Mouse (Mus musculus) embryonic fibroblast, embryonic 13.5 days (primary cell): ENCODE data around the gene Fmo3. TPM values are rescaled to one million over a fixed set of nuclear protein-coding genes. Genes with fewer than 3 reads are reported as not detected.

Source experiments
- H3K27ac ChIP-seq: 2 replicates; pipeline ENCODE4 v1.5.1; 2012; ENCODE audit warnings: low read length, control low read depth, inconsistent platforms; ENCODE audit not compliant: insufficient read depth
- H3K4me1 ChIP-seq: 2 replicates; pipeline ENCODE4 v1.6.1; 2011; ENCODE audit warnings: low read length; ENCODE audit not compliant: control insufficient read depth, insufficient read depth
- H3K4me3 ChIP-seq: 2 replicates; pipeline ENCODE4 v1.5.1; 2011; ENCODE audit warnings: mild to moderate bottlenecking, control low read depth, low read length; ENCODE audit not compliant: insufficient read depth
- CTCF ChIP-seq: IDR thresholded peaks from 2 replicates; pipeline ENCODE4 v1.5.1; 2011; ENCODE audit warnings: mild to moderate bottlenecking, control low read depth, low read length, moderate library complexity, borderline replicate concordance; ENCODE audit not compliant: insufficient read depth
- POLR2A ChIP-seq: IDR thresholded peaks from 2 replicates; pipeline ENCODE4 v1.6.1; 2011; ENCODE audit warnings: low read depth, mild to moderate bottlenecking, control low read depth, low read length, moderate library complexity
- polyA plus RNA-seq: library from polyadenylated mRNA; stranded (reverse); fragments of >200 nt; gene quantifications from 2 replicates; pipeline ENCODE4 v1.2.4, GENCODE M21; 2011; ENCODE audit warnings: low read depth; ENCODE audit not compliant: missing spikeins, insufficient read length

Fmo3 gene
- polyA plus RNA-seq, 1 experiment = 0.25 TPM

DNA sequence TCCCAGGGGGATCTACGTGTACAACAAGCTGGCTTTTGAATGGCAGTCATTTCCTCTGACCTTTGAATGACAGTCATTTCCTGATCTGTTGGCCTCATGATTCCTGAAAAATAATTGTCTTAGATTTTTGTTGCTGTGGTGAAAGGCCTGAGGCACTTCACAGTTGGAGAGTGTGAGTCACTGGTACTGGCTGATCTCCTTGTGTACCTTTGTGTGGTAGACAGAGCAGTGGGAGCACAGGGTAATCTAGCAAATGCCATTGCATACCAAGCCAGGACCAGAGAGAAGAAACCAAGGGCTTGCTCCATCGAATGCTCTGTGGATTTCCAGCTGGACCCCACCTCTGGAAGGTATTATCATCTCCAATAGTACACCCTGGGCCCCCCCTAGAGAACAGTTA, 31.2 kb downstream of the Fmo3 start:
- Histone ChIP-seq H3K4me3 (no peak overlapping the region), H3K27ac (peak overlapping the region; percentile 36), H3K4me1 (peaks cover 4% of the 10 kb centered on the region; the same call in 1 of the 2 replicates)
- no peak for TF ChIP-seq CTCF
- TF ChIP-seq POLR2A = no peak

DNA sequence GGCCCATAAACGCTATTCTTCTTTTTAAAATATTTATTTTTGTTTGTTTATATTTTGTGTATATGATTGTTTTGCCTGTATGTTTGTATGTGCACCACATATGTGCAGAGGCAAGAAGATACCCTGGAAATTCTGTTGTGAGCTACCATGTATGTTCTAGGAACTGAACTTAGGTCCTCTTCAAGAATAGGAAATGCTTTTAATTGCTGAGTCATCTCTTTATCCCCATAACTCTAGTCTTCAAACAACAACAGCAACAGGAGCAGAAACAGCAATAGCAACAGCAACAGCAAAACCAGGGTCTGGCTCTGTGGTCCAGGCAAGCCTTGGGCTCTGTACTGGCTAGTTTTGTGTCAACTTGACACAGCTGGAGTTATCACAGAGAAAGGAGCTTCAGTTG, 34.6 kb downstream of the Fmo3 start:
- H3K4me3 ChIP-seq = no peak overlapping the region
- TF ChIP-seq POLR2A = no peak
- no peak for TF ChIP-seq CTCF
- no peak overlapping the region for H3K27ac ChIP-seq
- 0 out of 2 replicates have a peak, but pooled peaks cover 2% of the 10 kb centered on the region for H3K4me1 ChIP-seq

DNA sequence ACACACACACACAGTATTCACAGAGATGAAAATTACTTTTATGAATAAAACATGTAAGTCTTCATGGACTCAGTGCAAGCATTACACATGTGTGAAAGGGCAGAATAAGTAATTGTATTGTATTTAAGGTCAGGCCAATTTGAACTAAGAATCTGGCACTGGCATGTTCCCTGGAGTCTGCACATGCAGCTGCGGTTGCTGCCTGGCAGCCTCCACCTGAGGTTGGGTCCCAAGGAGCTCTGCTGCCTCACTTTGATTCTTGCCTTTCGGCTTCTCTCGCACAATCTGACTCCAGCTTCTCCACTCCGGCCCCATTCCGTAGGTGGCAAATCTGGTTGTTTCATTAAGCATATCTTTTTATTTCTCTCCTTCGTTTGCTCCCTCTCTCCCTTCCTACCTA, 36.4 kb downstream of the Fmo3 start:
- Histone ChIP-seq H3K27ac (no peak overlapping the region), H3K4me3 (no peak overlapping the region), H3K4me1 (peaks cover 11% of the 10 kb centered on the region)
- TF ChIP-seq POLR2A (no peak), CTCF (no peak)

DNA sequence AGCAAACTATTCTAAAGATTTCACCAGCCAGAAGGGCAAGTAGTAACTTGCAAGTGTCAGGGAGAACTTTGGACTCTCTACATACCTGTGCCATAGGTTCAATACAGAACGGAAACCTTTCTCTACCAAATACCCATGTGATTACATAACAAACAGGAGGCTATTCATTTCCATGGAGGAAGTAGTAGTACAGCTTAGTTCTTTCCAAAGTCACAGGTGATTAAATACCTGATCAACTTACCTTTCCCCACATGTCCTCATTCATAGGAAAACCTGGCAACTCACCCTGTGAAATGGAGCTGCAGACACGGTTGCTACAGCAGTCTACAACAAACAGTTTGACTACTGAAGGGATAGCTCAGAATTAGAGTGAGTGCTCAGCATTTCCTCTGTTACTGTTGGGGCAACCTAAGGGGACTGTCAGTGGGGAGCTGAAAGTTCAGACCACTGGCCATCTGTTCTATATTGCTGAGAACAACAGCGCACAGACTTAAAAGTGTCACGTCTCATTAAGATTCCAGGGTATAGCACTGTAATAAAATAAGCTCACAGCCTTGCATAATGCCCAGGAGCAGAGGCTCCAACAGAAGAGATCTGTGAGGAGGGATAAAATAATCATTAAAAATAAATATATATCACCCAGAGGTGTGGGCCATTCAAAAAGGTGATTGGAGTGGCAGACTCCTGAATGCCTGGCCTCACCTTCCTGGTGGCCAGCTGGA, 37.3 kb downstream of the Fmo3 start:
- TF ChIP-seq POLR2A (no peak), CTCF (no peak)
- H3K4me1 ChIP-seq = peaks cover 11% of the 10 kb centered on the region
- H3K4me3 ChIP-seq = no peak overlapping the region
- H3K27ac ChIP-seq = no peak overlapping the region

DNA sequence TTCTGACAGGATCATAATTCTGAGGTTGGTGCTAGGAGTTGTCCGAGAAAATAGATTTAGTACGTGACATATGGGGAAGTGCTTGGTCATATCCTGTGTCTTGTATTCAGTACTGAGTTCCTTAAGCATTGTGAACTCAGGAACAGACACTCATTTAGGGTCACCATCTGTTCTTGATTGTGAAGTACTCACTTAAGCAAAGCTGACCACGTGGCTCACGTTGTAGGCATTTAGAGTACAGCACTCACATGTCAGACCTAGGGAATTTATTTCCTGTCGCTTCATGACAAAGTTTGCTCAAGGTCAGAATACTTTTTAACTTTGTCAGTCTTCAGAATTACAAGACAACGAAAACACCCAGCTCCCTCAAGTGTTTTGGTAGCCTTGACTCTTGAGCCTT, 40.6 kb downstream of the Fmo3 start:
- no peak overlapping the region for H3K4me3 ChIP-seq
- H3K27ac ChIP-seq = peak overlapping the region; percentile 92; the same call in 1 of the 2 replicates
- TF ChIP-seq CTCF (no peak), POLR2A (no peak)
- H3K4me1 ChIP-seq = peaks cover 11% of the 10 kb centered on the region

DNA sequence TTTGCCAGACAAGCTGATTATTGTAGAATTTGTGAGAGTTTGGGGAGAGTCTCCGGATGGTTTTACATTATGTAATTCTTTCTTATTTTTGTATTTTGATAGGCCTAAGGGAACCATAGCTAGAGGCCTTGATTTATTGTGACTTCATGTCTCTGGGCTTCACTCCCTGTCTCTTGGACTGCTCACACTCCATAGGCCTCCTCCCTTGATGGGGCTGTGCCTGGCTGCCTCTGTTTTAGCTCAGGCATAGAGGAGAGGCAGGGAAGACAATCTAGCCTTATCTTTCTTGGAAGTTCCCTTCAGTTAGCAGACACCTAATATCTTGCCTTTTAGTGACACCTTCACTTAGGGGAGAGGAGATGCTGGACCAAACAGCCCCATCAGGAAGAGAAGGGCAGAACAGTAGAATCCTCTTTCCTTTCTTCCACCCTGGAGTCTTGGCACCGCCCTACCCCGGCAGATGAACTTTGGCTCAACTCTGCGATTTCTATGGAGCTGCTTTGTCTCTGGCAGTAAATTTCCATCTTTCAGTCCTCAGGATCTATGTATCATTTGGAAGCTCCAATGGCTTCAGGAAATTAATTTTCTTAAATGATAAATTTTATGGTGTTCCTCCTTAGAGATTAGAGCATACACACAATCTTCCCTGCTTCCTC, 45.5 kb downstream of the Fmo3 start:
- no peak for TF ChIP-seq CTCF
- TF ChIP-seq POLR2A = no peak
- Histone ChIP-seq H3K4me1 (peaks cover 7% of the 10 kb centered on the region; the same call in 1 of the 2 replicates), H3K27ac (no peak overlapping the region), H3K4me3 (no peak overlapping the region)

DNA sequence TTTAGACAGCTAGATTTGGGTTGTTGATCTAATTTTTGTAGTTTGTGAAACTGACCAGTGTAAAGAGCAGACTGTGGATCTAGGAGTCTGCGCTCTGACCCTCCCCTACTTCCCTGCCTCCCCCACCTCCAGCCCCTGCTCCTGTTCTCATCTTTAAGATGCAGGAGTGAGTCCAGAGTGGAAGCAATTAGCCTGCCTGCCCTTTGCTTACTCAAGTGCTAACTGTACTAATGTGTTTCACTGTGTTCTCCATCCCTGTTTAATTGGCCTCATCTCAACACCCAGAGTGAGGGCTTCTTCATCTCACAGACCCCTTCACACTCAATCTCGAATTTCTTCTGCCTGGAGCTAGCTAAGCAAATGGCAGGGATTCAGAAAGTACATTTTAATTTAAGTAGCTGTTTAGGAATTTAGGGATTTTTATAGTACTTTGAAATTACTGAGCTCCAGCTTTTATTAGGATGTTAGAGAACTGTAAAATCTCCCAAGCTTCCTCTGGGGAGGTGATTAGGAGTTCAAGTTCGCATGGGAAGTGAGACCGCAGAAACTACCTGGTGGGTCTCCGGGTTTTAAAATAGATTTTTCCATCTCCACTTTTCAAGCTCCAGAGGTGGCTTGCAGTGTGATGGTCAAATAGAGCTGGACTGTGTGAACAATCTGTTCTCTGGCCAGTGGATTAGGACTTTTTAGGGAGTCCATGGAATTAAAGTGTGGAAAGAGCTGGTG, 46.2 kb downstream of the Fmo3 start:
- H3K4me3 ChIP-seq = no peak overlapping the region
- TF ChIP-seq CTCF (no peak), POLR2A (no peak)
- H3K27ac ChIP-seq = no peak overlapping the region
- peaks cover 2% of the 10 kb centered on the region; the same call in 1 of the 2 replicates for H3K4me1 ChIP-seq

DNA sequence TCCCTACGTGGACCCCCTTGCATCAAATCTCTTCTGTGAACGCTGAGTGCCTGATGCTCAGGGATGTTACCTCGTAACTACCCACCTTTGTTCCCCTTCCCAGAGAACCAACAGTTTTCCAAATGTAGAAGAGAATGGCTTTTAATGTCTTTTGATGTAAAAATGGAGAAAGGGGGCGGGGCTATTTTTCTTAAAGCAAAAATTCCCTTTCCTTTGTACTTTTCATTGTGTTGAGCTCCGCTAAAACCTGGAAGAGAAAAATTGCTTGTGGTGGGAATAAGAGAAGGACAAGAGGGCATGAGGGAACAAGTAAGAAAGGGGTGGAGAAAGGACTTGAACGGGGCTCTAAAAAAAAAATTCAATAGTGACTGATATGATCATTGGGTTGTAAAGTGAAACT, 46.9 kb downstream of the Fmo3 start, which contains the start of gene Fmo6:
Fmo6 (minus strand) TSS at position 101 of the 400 bp plus-strand sequence.
- H3K27ac ChIP-seq = no peak within 1 kb of the TSS

DNA sequence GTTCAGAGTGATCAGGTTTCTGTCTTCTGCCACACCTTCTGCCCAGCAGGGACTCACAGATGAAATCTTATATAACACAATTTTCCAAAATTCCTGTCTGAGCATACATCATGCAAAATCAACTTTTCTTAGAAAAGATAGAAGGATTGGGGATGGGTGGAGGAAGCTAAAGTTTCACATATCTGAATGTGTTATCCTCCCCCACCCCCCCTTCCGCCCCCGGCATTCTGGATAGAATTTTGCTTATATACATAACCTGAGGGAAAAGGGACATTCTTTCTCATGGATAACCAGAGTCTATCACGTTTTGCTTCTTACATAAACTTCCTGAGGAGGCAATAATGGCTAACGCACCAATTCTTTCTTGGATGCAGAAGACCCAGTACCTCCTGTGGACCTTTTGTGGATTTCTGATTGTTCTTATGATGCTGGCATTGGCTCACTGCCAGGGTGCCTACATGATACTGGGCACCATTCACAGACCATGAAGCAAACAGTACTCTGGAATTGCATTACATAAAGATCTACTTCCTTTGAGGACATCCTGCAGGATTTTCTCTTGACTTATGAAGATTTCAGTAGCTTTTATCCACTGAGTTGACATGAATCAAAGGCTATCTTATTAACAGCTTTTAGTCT, 49.8 kb downstream of the Fmo3 start:
- no peak for TF ChIP-seq POLR2A
- TF ChIP-seq CTCF = no peak
- Histone ChIP-seq H3K27ac (no peak overlapping the region), H3K4me1 (no peaks in the 10 kb centered on the region), H3K4me3 (no peak overlapping the region)

More for the DNA sequence above, 46.9 kb downstream of the Fmo3 start, which contains the start of gene Fmo6:
- Histone ChIP-seq H3K4me1 (no peaks in the 10 kb centered on the region), H3K4me3 (no peak within 1 kb of the TSS)
- TF ChIP-seq POLR2A = no peak
- TF ChIP-seq CTCF = no peak
